Mouse (Mus musculus): ENCODE data around the gene Ceacam15.
A peak's percentile ranks its signal among the peaks of the same experiment; 100 is the strongest.
"Not testable (repeated sequence)": the region's sequence is repeated elsewhere in the genome, so short reads cannot be mapped to it uniquely, and the experiment has no call there.

Gene Ceacam15

DNA sequence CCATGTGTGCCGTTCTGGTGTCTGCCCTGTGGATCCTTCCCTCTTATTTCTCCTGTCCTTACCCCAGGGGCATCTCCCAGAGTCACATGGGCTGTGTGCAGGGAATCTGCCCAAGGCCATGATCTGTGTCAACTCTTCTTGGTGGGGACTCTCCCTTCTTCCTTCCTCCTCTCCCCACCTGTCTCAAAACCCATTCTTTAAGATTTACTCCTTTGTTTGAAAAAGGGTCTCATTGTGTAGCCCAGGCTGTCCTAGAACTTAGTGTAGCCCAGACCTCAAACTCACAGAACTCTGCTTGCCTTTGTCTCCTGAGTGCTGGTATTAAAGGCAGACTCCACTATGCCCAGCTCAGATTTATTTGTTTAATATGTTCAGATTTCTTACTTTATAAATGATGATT is at the start of gene Ceacam15:
Ceacam15 (minus strand) TSS at position 101 of the 400 bp plus-strand sequence.
- DNase-seq (ENCODE audit: low spot score), result no peak

DNA sequence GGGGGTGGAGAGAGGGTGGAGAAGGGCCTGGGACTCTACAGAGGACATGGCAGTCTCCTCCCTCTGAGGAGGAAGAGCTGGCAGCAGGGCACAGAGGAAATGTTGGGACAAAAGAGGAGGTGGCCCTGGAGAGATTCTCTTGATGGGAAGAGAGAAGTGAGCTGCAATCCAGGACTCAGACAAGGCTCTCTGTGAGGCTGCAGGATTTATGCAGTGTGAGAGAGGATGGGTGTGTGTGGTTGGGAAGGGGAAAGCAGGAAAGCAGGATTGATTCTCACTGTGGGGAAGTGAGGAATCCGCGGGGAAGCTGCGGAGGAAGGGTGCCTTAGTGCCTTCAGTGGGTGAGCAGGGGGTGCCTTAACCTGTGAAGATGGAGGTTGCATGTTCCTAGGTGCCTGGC is 47.0 kb upstream of the Ceacam15 start:
- not testable (repeated sequence) for DNase-seq (ENCODE audit: low spot score)

DNA sequence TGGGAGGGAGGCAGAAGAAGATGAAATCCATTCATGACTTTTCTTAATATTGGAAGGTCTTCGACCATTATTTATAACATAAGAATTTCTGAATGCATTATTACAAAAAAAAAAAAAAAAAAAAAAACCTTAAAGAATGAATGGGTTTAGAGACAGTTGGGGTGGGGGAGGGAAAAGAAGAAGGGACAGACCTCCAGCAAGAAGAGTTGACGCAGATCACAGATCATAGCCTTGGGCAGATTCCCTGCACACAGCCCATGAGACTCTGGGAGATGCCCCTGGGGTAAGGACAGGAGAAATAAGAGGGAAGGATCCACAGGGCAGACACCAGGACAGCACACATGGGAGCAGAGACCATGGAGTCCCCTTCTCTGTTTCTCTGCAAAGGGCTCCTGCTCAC is 46.1 kb upstream of the Ceacam15 start, which contains the start of gene Ceacam9:
Ceacam9 (plus strand) TSS at position 301 of the 400 bp plus-strand sequence.
- DNase-seq (ENCODE audit: low spot score), result no peak

DNA sequence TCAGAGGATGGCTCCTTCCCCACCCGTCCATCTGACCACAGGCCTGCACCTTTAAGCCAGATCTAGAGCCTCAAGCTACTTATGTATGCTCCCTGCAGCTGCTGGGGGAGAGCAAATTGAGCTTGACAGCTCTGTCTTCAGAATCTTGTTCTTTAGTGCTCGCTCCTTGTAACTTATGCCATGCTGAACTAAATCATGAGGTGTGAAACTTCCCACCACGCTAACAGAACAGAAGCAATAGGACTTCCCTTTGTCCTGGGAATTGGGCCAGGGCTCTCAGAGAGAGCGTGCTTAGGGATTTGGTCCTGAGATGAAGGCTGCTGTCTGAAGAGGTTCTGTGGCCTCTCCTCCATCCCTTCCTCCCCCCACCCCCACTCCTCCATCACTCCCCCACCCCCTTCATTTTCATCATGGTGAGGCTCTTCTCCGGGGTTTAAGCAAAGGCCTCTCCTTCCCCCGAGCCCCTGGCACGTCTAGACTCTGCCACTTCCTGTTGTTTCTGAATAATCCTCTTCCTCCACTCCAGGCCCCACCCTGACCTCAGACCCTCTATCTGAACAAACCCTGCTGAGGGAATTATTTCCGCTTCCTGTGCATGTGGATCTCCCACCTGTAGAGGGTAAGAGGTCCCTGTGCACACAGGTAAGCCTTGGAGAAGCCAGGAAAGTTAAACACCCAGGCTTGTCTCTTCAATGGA is 41.1 kb upstream of the Ceacam15 start:
- not testable (repeated sequence) for DNase-seq (ENCODE audit: low spot score)

DNA sequence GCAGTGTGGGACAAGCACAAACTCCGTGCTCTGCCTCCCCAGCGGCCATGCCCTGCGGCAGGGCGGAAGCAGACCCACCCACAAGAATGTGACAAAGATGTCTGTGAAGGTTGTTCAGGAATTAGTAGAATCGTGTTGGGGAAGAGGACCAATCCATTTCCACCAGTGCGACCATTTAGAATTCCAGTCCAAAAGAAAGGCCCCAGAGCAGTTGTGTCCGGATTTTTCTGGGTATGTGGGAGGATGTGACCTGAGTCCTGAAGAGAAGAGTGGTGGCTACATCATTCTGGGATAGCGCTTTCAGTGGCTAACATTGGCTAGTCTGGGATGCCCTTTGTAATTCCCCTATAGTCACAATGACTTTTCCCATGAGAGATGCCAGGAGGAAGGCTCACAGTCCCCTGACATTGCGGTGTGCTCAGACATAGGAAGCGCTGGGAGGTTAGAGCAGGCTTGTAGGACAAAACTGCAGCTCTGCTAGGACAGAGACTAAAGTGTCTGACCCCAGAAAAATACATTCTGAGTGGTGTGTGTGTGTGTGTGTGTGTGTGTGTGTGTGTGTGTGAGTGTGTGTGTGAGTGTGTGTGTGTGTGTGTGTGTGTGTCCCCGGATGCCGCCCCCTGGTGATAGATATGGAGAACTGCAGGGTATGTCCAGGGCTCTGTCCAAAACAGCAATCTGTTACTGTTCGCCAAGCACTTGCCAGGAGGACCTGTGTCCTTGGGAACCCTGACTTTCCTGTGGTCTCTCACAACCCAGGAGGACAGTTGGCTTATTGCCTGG is 37.3 kb upstream of the Ceacam15 start:
- no peak for DNase-seq (ENCODE audit: low spot score)

DNA sequence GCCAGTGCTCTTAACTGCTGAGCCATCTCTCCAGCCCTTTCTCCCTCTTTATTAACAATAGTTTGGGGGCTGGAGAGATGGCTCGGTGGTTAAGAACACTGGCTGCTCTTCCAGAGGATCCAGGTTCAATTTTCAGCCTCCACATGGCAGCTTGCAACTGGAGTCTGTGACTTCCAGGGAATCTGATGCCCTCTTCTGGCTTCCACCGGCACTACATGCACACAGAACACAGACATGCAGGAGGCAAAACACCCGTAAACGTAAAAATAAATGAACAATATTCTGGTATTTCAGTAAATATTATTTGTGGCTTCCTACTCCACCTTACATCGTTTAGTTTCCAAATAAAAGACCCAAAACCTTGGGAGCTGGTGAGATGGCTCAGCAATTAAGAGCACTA is 35.1 kb upstream of the Ceacam15 start:
- DNase-seq (ENCODE audit: low spot score), result no peak

DNA sequence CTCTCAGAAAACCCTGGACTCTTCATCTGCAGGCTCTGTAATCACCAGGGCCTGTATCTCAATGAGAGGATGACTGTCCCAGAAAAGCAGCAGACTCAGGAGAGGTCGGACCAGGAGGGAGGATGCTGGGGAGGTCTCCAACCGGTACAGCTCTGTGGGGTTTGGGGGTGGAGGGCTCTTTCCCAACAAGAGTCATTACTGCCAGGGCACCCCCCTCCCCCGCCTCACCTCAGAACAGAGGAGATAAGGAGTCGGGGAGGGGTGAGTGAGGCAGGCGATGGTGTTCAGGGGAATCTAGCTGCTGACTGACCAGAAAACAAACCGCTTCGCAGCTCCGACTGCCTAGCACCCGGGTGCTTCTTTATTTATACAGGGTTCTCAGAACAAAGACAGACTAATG is 32.7 kb upstream of the Ceacam15 start:
- no peak for DNase-seq (ENCODE audit: low spot score)

DNA sequence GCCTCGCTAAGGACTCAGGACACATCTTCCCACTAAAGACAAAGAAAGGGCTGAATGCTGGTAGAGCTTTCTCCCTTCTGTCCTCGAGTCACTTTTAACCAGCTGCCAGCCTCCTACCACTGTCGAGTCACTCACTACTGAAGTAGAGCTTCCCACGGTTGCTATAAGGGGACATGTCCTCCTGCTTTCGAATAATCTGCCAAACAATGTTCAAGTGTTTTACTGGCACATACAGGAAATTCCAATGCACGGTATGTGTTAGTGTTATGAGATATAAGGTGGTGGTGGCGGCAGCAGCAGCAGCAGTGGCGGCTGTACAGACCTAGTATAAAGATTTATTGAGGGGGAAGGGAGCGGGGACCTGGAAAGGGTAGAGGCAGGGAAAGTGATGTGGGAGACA is 30.9 kb upstream of the Ceacam15 start:
- peak; percentile 15 for DNase-seq (ENCODE audit: low spot score)

DNA sequence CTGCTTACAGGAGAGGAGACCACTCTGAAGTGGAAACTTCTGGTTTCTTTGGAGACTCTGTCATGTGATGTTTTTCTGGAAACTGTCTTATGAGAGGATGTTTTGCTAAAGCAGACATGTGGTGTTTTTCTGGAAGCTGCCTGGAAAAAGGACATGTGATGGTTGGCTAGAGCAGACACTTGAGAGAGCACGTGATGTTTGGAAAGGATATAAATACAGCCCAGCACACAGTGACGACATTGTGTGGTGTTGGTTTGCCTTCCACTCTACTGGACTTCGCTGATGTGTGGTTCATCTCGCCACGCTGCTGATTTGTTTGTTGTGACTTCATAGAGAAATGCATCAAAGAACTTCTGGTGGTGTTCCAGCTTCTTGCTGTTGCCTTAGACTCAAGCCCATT is 25.1 kb upstream of the Ceacam15 start:
- no peak for DNase-seq (ENCODE audit: low spot score)

DNA sequence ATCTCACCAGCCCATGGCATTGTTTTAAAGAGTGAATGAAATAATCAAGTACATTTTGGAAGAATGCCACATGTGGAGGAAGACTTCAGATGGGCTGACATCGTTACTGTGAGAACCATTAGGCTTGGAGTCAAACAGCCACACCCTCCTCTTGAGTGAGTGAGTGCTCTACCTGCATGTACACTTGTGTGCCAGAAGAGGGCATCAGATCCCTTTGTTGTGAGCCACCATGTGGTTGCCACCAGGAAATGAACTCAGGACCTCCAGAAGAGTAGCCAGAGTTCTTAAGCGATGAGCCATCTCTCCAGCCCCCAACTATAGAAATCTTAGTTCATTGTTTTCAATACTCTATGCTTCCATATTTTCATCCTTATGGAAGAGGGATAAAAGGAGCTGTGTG is 23.5 kb upstream of the Ceacam15 start:
- DNase-seq (ENCODE audit: low spot score), result no peak

DNA sequence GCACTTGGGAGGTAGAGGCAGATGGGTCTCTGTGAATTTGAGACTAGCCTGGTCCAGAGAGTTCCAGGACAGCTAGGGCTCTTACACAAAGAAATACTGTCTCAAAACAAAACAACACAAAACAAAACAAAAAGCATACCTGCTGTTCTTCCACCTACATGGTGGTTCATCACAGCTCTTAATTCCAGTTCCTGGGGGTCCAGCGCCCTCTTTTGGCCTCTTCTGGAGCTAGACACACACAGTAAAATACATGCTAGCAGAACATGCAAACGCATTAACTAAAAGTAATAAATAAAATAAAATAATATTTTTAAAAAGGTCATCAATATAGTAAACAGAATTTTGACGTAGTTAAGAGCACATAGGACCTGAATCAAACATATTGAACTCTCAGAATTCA is 19.5 kb upstream of the Ceacam15 start:
- peak; percentile 40 for DNase-seq (ENCODE audit: low spot score)

DNA sequence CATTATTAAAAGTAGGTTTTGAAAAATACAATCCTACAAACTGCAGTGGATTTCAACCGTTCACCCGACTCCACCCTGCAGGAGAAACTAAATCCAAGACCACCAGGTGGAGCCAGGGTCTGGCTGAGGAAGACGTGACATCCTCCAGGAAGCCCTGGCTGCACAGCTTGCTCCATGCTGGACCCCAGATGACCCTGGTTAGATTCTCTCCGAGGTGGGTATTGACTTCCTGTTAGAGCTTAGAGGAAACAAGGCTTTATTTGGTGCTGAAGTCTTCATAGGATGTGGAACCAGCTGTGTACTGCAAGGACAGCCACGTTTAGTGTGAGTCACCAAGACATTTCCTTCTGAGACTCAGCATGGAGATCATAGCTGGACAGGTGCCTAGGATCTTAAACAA is 13.7 kb upstream of the Ceacam15 start:
- DNase-seq (ENCODE audit: low spot score), result no peak

DNA sequence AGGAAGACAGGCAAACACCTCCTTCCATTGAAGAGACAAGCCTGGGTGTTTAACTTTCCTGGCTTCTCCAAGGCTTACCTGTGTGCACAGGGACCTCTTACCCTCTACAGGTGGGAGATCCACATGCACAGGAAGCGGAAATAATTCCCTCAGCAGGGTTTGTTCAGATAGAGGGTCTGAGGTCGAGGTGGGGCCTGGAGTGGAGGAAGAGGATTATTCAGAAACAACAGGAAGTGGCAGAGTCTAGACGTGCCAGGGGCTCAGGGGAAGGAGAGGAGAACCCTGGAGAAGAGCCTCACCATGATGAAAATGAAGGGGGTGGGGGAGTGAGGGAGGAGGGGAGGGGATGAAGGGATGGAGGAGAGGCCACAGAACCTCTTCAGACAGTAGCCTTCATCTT is 4.7 kb upstream of the Ceacam15 start:
- not testable (repeated sequence) for DNase-seq (ENCODE audit: low spot score)

DNA sequence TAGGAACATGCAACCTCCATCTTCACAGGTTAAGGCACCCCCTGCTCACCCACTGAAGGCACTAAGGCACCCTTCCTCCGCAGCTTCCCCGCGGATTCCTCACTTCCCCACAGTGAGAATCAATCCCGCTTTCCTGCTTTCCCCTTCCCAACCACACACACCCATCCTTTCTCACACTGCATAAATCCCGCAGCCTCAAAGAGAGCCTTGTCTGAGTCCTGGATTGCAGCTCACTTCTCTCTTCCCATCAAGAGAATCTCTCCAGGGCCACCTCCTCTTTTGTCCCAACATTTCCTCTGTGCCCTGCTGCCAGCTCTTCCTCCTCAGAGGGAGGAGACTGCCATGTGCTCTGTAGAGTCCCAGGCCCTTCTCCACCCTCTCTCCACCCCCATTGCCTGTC is 806 bp downstream of the Ceacam15 start:
- not testable (repeated sequence) for DNase-seq (ENCODE audit: low spot score)

DNA sequence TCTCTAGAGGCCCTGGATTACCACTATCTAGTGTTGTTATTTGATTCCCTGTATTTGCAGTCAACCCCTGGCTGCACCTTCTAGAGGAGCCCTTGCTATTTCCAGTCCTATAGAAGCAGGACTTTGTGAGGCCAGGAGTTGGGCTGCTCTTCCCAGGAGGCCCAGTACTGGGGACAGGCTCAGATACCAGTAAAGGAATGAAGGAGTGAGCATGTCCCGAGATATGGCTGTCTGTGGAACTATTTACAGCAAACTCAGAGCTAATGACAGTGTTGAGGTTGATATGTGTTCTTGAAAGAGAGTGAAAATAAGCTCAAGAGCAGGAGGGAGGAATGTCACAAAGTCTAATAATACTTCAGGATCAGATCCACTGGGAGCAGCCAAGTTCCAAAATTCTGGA is 1.7 kb downstream of the Ceacam15 start:
- no peak for DNase-seq (ENCODE audit: low spot score)

DNA sequence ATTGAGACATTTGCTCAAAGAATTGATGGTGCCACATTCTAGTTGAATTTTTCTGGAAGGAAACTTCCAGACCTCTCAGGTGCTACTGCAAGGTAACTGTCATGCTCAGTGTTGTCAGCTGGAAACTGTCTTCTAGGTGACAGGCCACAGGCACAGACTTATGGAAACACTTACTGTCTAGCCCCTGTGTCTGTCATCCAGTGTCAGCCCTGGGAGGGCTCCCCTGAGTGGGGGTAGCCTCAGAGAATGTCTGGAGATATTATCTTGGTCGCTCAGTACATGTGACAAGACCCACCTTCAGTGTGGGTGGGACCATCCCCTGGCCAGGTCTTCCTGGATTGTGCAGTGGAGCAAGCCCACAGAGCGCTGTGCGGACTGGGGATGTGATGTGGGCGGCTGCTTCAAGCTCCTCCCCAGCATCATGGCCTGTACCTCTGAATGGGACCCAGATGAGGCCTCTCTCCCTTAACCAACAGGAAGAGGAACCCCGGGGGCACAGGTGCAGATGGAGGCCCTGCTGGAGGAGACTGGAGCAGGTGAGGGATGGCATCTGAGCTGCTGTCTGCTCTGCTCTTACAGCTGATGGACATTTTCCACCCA is 7.1 kb downstream of the Ceacam15 start:
- DNase-seq (ENCODE audit: low spot score), result not testable (repeated sequence)

DNA sequence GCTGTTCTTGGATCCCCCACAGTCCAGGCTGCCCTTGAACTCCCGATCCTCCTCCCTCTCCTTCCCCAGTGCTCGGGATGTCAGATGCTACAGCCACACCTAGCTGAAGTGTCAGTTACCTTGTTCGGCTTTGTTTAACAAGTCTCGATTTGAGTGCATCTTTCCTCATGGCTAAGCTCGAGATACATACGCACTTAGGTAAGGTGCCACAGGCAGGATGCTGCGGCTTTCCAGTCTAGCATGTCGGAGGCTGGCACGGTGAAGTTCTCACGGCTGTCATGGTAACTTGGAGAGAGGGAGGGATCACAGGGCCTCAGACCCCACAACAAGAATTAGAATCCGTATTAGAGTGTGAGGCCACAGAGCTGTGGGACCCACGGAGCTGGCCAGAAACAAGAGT is 31.2 kb downstream of the Ceacam15 start:
- DNase-seq (ENCODE audit: low spot score), result no peak

DNA sequence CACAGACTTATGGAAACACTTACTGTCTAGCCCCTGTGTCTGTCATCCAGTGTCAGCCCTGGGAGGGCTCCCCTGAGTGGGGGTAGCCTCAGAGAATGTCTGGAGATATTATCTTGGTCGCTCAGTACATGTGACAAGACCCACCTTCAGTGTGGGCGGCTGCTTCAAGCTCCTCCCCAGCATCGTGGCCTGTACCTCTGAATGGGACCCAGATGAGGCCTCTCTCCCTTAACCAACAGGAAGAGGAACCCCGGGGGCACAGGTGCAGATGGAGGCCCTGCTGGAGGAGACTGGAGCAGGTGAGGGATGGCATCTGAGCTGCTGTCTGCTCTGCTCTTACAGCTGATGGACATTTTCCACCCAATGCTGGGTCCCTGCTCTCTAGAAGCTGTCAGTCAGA is 32.4 kb downstream of the Ceacam15 start:
- not testable (repeated sequence) for DNase-seq (ENCODE audit: low spot score)

DNA sequence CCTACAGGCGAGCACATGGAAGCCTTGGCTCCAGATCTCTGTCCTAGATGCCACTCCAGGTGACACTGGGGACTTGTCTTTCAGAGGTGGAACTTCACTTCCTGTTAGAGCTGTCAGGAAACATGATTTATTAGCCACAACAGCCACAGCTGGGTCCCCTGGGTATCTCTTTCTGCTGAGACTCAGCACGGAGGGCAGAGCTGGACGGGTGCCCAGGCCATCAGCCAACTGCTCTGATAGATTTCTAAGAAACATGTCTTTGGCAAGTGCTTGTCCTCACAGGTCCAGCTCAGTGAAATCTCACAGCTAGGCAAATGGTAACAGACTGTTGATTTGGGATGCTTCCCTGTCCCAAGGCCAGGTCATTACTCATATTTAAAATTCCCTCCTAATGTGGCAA is 36.5 kb downstream of the Ceacam15 start:
- DNase-seq (ENCODE audit: low spot score), result no peak

DNA sequence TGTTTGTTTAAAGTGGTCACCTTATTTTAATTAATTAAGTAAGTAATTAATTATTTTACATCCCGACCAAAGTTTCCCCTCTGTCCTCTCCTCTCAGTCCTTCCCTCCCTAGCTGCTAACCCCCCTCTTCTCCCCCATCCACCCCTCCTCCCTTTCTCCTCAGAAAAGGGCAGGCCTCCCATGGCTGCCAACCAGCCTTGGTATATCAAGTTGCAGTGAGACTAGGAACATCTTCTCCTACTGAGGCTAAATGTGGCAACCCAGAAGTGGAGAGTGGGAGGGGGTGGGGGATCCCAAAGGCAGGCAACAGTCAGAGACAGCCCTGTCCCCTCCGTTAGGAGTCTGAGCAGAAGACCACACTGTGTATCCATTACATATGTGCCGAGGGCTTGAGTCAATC is 40.4 kb downstream of the Ceacam15 start:
- no peak for DNase-seq (ENCODE audit: low spot score)

DNA sequence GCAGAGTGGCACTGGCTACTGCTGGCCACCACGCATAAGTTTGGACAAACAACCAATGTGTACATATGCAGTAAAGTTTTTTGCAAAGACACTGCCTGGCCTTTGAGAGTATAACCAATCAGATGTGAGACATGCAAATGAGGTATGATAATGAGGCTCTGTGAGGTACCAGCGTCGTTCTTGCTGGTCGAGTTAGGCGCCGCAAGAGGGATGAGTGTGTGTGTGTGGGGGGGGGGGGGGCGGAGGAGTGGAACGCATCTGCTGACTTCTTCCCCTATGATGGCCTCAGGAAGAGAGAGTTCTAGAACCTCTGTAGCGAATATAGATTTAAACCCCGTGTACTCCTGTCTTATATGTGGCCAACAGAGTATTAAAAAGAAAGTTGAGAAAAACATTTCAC is 41.6 kb downstream of the Ceacam15 start:
- DNase-seq (ENCODE audit: low spot score), result not testable (repeated sequence)

DNA sequence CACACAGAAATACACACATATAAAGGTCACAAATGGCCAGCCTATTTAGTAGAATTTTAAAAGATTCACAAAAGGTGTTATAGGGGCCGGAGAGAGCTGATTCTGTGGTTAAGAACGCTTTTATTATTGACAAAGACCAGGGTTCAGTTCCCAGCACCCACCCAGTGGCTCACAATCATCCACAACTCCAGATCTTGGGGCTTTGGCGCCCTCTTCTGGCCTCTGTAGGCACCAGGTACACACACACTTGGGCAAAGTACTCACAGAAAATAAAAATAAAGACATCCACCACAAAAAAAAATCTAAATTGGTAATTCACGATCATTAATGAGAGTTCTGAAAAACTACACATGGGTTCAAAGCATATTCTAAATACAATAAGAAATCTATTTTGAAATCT is 43.6 kb downstream of the Ceacam15 start:
- no peak for DNase-seq (ENCODE audit: low spot score)

DNA sequence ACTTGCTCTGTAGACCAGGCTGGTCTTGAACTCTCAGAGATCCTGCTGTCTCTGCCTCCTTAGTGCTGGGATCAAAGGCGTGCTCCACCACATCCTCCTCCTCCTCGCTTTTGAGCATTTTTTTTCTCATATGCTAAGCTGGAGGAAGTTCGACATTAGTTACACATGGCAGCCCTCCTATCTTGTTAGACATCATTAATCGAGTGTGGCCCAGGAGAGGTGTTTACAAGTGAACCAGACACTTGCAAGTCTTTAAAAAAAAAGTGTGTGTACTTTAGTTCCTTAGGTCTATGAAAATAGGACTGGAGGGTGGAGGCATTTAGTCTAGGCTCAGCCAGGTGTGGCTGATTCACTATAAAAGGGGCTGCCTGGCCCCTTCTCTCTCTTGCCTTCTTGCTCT is 44.5 kb downstream of the Ceacam15 start:
- DNase-seq (ENCODE audit: low spot score), result no peak
